Mouse (Mus musculus): Measurements from ENCODE around the gene Atxn2. TPM values are rescaled to one million over a fixed set of nuclear protein-coding genes. Genes with fewer than 3 reads are reported as not detected.
"Not testable (repeated sequence)": the region's sequence is repeated elsewhere in the genome, so short reads cannot be mapped to it uniquely, and the experiment has no call there.

Atxn2 gene
- polyA plus RNA-seq, 1 experiment = 139 TPM

- Histone ChIP-seq H3K4me3 (ENCODE audit: insufficient read depth, low read length) (no peak overlapping the region), H3K27ac (ENCODE audit: insufficient read depth, low read length) (no peak overlapping the region), H3K4me1 (ENCODE audit: control insufficient read depth, insufficient read depth, low read length) (no peaks in the 10 kb centered on the region)
- TF ChIP-seq CTCF (IDR thresholded peaks at IDR 0.05; ENCODE audit: extremely low read depth, insufficient read depth, low read length) (no peak), POLR2A (IDR thresholded peaks at IDR 0.05; ENCODE audit: extremely low read depth, insufficient read depth, low read length) (no peak)
Measured at GRCm38 (mm10) chr5:121686113-121686898, 24.8 kb upstream of the Atxn2 start.

- Histone ChIP-seq H3K4me1 (ENCODE audit: control insufficient read depth, insufficient read depth, low read length) (no peaks in the 10 kb centered on the region), H3K4me3 (ENCODE audit: insufficient read depth, low read length) (no peak overlapping the region), H3K27ac (ENCODE audit: insufficient read depth, low read length) (no peak overlapping the region; the same call in 1 of the 2 replicates)
- no peak for TF ChIP-seq CTCF (IDR thresholded peaks at IDR 0.05; ENCODE audit: extremely low read depth, insufficient read depth, low read length)
Measured at GRCm38 (mm10) chr5:121690482-121691211, 20.5 kb upstream of the Atxn2 start.

- H3K4me1 ChIP-seq (ENCODE audit: control insufficient read depth, insufficient read depth, low read length); H3K4me3 ChIP-seq (ENCODE audit: insufficient read depth, low read length); H3K27ac ChIP-seq (ENCODE audit: insufficient read depth, low read length): not testable (repeated sequence)
Measured at GRCm38 (mm10) chr5:121691436-121691835, 19.7 kb upstream of the Atxn2 start.

- Histone ChIP-seq H3K4me3 (ENCODE audit: insufficient read depth, low read length) (no peak overlapping the region), H3K27ac (ENCODE audit: insufficient read depth, low read length) (no peak overlapping the region), H3K4me1 (ENCODE audit: control insufficient read depth, insufficient read depth, low read length) (no peaks in the 10 kb centered on the region)
- no peak for TF ChIP-seq CTCF (IDR thresholded peaks at IDR 0.05; ENCODE audit: extremely low read depth, insufficient read depth, low read length)
- TF ChIP-seq POLR2A (IDR thresholded peaks at IDR 0.05; ENCODE audit: extremely low read depth, insufficient read depth, low read length) = no peak
Measured at GRCm38 (mm10) chr5:121692897-121693296, 18.2 kb upstream of the Atxn2 start.

- H3K4me1 ChIP-seq (ENCODE audit: control insufficient read depth, insufficient read depth, low read length) = peaks cover 8% of the 10 kb centered on the region; the same call in 1 of the 2 replicates
- TF ChIP-seq POLR2A (IDR thresholded peaks at IDR 0.05; ENCODE audit: extremely low read depth, insufficient read depth, low read length) (no peak), CTCF (IDR thresholded peaks at IDR 0.05; ENCODE audit: extremely low read depth, insufficient read depth, low read length) (no peak)
- no peak overlapping the region for H3K4me3 ChIP-seq (ENCODE audit: insufficient read depth, low read length)
- no peak overlapping the region for H3K27ac ChIP-seq (ENCODE audit: insufficient read depth, low read length)
Measured at GRCm38 (mm10) chr5:121696761-121697160, 14.4 kb upstream of the Atxn2 start.

- TF ChIP-seq POLR2A (IDR thresholded peaks at IDR 0.05; ENCODE audit: extremely low read depth, insufficient read depth, low read length) = no peak
- no peak for TF ChIP-seq CTCF (IDR thresholded peaks at IDR 0.05; ENCODE audit: extremely low read depth, insufficient read depth, low read length)
- Histone ChIP-seq H3K4me3 (ENCODE audit: insufficient read depth, low read length) (no peak overlapping the region), H3K27ac (ENCODE audit: insufficient read depth, low read length) (no peak overlapping the region), H3K4me1 (ENCODE audit: control insufficient read depth, insufficient read depth, low read length) (peaks cover 8% of the 10 kb centered on the region; the same call in 1 of the 2 replicates)
Measured at GRCm38 (mm10) chr5:121699891-121700290, 11.2 kb upstream of the Atxn2 start.

- H3K27ac ChIP-seq (ENCODE audit: insufficient read depth, low read length) = no peak overlapping the region
- peaks cover 8% of the 10 kb centered on the region; the same call in 1 of the 2 replicates for H3K4me1 ChIP-seq (ENCODE audit: control insufficient read depth, insufficient read depth, low read length)
- no peak for TF ChIP-seq CTCF (IDR thresholded peaks at IDR 0.05; ENCODE audit: extremely low read depth, insufficient read depth, low read length)
- no peak for TF ChIP-seq POLR2A (IDR thresholded peaks at IDR 0.05; ENCODE audit: extremely low read depth, insufficient read depth, low read length)
- H3K4me3 ChIP-seq (ENCODE audit: insufficient read depth, low read length) = no peak overlapping the region
Measured at GRCm38 (mm10) chr5:121700496-121700895, 10.6 kb upstream of the Atxn2 start.

- TF ChIP-seq POLR2A (IDR thresholded peaks at IDR 0.05; ENCODE audit: extremely low read depth, insufficient read depth, low read length) = no peak
- TF ChIP-seq CTCF (IDR thresholded peaks at IDR 0.05; ENCODE audit: extremely low read depth, insufficient read depth, low read length) = no peak
- peaks cover 8% of the 10 kb centered on the region; the same call in 1 of the 2 replicates for H3K4me1 ChIP-seq (ENCODE audit: control insufficient read depth, insufficient read depth, low read length)
Measured at GRCm38 (mm10) chr5:121701111-121701769, 9.9 kb upstream of the Atxn2 start.

GRCm38 (mm10) chr5:121703341-121703740, 7.8 kb upstream of the Atxn2 start:
- TF ChIP-seq CTCF (IDR thresholded peaks at IDR 0.05; ENCODE audit: extremely low read depth, insufficient read depth, low read length) (no peak), POLR2A (IDR thresholded peaks at IDR 0.05; ENCODE audit: extremely low read depth, insufficient read depth, low read length) (no peak)
- H3K27ac ChIP-seq (ENCODE audit: insufficient read depth, low read length) = no peak overlapping the region
- peaks cover 8% of the 10 kb centered on the region; the same call in 1 of the 2 replicates for H3K4me1 ChIP-seq (ENCODE audit: control insufficient read depth, insufficient read depth, low read length)
- H3K4me3 ChIP-seq (ENCODE audit: insufficient read depth, low read length) = no peak overlapping the region

More at GRCm38 (mm10) chr5:121701111-121701769, 9.9 kb upstream of the Atxn2 start:
- no peak overlapping the region for H3K27ac ChIP-seq (ENCODE audit: insufficient read depth, low read length)
- no peak overlapping the region for H3K4me3 ChIP-seq (ENCODE audit: insufficient read depth, low read length)
